ENCODE assay signal across 7 mouse cellular contexts in genomic region chr5:16237972-16238371, GRCm38 (mm10).
DNase-seq lines count a peak whose midpoint lies in the region; ATAC-seq and TF ChIP-seq lines count a peak whose summit lies in the region.

No protein-coding gene starts in this region.

- H3K9me3 ChIP-seq in stomach, embryonic 16.5 days (replicated peaks; ENCODE audit: control insufficient read depth, low read length) = no peaks in the 10 kb centered on the region
- no peaks in the 10 kb centered on the region for H3K9me3 ChIP-seq in stomach, postnatal 0 days (ENCODE audit: control insufficient read depth, low read length)
- no peaks in the 10 kb centered on the region for H3K9me3 ChIP-seq in neural tube, embryonic 14.5 days (ENCODE audit: control insufficient read depth, low read length)

- DNase-seq in stomach, postnatal 0 days (ENCODE audit: low spot score) = no peak
- DNase-seq in gastrocnemius, postnatal 4 days (ENCODE audit: low spot score in 2 of 2) = peak; percentile 40 to 73
- peak; percentile 43 to 49 for DNase-seq in kidney, postnatal 25 days
- DNase-seq in B cell, adult 2 months = no peak
- no peak for DNase-seq in thymus, postnatal 4 days

- TF ChIP-seq CTCF in stomach, postnatal 0 days (IDR thresholded peaks at IDR 0.05; ENCODE audit: low read depth) = no peak

- no peak overlapping the region for H3K4me3 ChIP-seq in stomach, embryonic 16.5 days (replicated peaks; ENCODE audit: low read length)
- no peak overlapping the region for H3K4me3 ChIP-seq in stomach, postnatal 0 days (ENCODE audit: low read depth, low read length)
- H3K4me3 ChIP-seq in neural tube, embryonic 14.5 days (ENCODE audit: low read depth, low read length) = no peak overlapping the region

- H3K9ac ChIP-seq in stomach, embryonic 16.5 days (ENCODE audit: low read length) = no peak overlapping the region
- H3K9ac ChIP-seq in stomach, postnatal 0 days (ENCODE audit: low read length) = no peak overlapping the region
- no peak overlapping the region for H3K9ac ChIP-seq in neural tube, embryonic 14.5 days (replicated peaks; ENCODE audit: low read depth, low read length)

- peaks cover 3% of the 10 kb centered on the region; the same call in 1 of the 2 replicates for H3K4me1 ChIP-seq in stomach, embryonic 16.5 days (ENCODE audit: control insufficient read depth, insufficient read depth, low read length)
- H3K4me1 ChIP-seq in stomach, postnatal 0 days (replicated peaks; ENCODE audit: control insufficient read depth, insufficient read depth) = no peaks in the 10 kb centered on the region
- H3K4me1 ChIP-seq in neural tube, embryonic 14.5 days (ENCODE audit: control insufficient read depth, insufficient read depth, low read length) = peaks cover 10% of the 10 kb centered on the region; the same call in 1 of the 2 replicates

- peak; percentile 44; the same call in 1 of the 2 replicates for ATAC-seq in stomach, embryonic 16.5 days (ENCODE audit: insufficient read depth, low FRiP score)
- ATAC-seq in stomach, postnatal 0 days (ENCODE audit: low FRiP score, low TSS enrichment) = no peak
- peak; percentile 77 for ATAC-seq in neural tube, embryonic 14.5 days (ENCODE audit: low read depth)

- no peak overlapping the region for H3K4me2 ChIP-seq in stomach, embryonic 16.5 days (ENCODE audit: low read depth, low read length)
- no peak overlapping the region for H3K4me2 ChIP-seq in stomach, postnatal 0 days (replicated peaks; ENCODE audit: low read depth)
- H3K4me2 ChIP-seq in neural tube, embryonic 14.5 days (ENCODE audit: low read depth, low read length) = no peak overlapping the region

- 40% methylated on average over 5 of the region's 5 CpGs for WGBS in stomach, embryonic 16.5 days
- WGBS in stomach, postnatal 0 days = 23% methylated on average over 5 of the region's 5 CpGs
- WGBS in neural tube, embryonic 14.5 days = 41% methylated on average over 5 of the region's 5 CpGs

- H3K27me3 ChIP-seq in stomach, embryonic 16.5 days (ENCODE audit: control insufficient read depth, insufficient read depth, low read length) = no peaks in the 10 kb centered on the region
- no peaks in the 10 kb centered on the region for H3K27me3 ChIP-seq in stomach, postnatal 0 days (ENCODE audit: control insufficient read depth, insufficient read depth, low read length)
- H3K27me3 ChIP-seq in neural tube, embryonic 14.5 days (ENCODE audit: control insufficient read depth, insufficient read depth, low read length) = no peaks in the 10 kb centered on the region

- no peak overlapping the region for H3K27ac ChIP-seq in stomach, embryonic 16.5 days (ENCODE audit: low read length)
- no peak overlapping the region for H3K27ac ChIP-seq in stomach, postnatal 0 days (replicated peaks)
- H3K27ac ChIP-seq in neural tube, embryonic 14.5 days (ENCODE audit: low read depth, low read length) = peak overlapping the region; percentile 56; the same call in 1 of the 2 replicates

- no peak for TF ChIP-seq EP300 in stomach, postnatal 0 days (optimal IDR thresholded peaks at IDR 0.05)

- no peaks in the 10 kb centered on the region for H3K36me3 ChIP-seq in stomach, embryonic 16.5 days (ENCODE audit: control insufficient read depth, insufficient read depth, low read length)
- no peaks in the 10 kb centered on the region for H3K36me3 ChIP-seq in stomach, postnatal 0 days (ENCODE audit: control insufficient read depth, insufficient read depth, low read length)
- H3K36me3 ChIP-seq in neural tube, embryonic 14.5 days (ENCODE audit: control insufficient read depth, insufficient read depth, low read length) = no peaks in the 10 kb centered on the region

Comparison
In these comparisons a context has a peak if more than half of its experiments do, and no peak if none do; other contexts are left out.
1. DNase-seq: peak in gastrocnemius, postnatal 4 days (2 of 2) and kidney, postnatal 25 days (2 of 2); none in stomach, postnatal 0 days (single experiment), B cell, adult 2 months (0 of 2) and thymus, postnatal 4 days (single experiment).